Mouse (Mus musculus) cerebellum, adult 8-10 months (tissue): Measurements from ENCODE around the gene Nlrc5.
A peak's percentile ranks its signal among the peaks of the same experiment; 100 is the strongest.
"Not testable (repeated sequence)": the region's sequence is repeated elsewhere in the genome, so short reads cannot be mapped to it uniquely, and the experiment has no call there.

Experiments used
- DNase-seq: peaks from one replicate; pipeline ENCODE4 v3.0.0; 2022

Gene Nlrc5

DNA sequence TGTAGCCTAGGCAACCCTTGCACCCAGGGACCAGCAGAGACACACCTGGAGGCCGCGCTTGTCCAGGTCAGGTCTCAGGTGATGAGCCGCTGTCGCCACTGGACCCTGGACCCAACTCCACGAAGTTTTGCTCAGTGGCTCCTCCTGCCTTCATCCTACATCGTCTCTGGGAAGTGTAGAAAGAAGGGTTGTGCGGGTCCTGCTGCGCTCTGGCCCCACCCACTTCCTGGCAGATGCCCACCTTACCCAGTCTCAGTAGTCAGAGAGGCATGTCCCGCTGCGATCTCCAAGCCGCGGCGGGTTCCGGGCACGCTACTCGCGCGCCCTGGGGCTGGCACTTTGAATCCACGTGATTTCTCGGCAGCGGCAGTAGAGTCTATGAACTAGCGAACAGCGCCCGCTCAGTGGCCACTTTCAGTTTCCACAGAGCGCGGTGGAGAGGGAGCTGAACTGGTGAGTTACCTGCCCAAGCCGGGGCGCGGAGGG, at the start of gene Nlrc5:
TSS of gene Nlrc5 (plus strand) at position 376 of the 486 bp plus-strand sequence.
- DNase-seq = peak; percentile 1

DNA sequence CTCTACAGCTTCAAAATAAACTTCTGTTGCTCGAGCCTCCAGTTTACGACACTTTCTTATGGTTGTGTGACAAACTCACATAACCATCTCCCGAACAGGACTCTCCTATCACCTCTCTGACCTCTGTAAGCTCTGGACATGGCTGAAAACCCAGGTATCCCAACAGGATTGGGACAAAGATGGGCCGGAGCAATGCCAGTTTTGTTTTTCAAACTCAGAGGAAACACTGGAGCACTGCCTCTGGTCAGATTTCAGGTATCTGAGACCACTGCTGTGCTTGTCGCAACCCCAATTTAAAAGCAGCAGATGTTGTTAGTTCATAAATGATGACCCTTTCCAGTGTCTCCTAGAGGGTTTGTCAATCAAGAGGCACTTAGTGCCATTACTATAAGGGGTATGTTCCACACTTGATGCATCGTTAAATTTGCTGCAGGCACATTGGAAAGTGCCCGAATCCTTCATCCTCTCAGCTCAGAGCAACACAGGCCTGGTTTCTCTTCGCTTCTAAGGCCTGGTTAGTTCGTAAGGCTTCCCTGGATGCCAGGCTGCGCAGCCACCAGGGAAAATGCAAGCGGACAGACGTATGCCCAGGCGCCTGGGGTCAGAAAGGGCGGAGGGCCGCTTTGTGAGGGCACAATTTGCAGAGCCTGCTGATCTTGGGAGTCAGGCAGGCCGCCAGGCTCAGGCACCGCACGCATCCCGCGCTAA, 48.5 kb upstream of the Nlrc5 start:
- no peak for DNase-seq

- DNase-seq = peak; percentile 98
Observed at GRCm38 (mm10) chr8:94386214-94387026, 47.7 kb upstream of the Nlrc5 start, which contains the start of gene Herpud1. Herpud1 (plus strand) TSS chr8:94386438.

- DNase-seq = peak; percentile 65
Observed at GRCm38 (mm10) chr8:94387027-94387684, 47.0 kb upstream of the Nlrc5 start.

- peak; percentile 10 for DNase-seq
Observed at GRCm38 (mm10) chr8:94387785-94388184, 46.4 kb upstream of the Nlrc5 start.

GRCm38 (mm10) chr8:94389531-94389930, 44.6 kb upstream of the Nlrc5 start:
- no peak for DNase-seq

- no peak for DNase-seq
Observed at GRCm38 (mm10) chr8:94390429-94390828, 43.7 kb upstream of the Nlrc5 start.

GRCm38 (mm10) chr8:94390910-94391309, 43.2 kb upstream of the Nlrc5 start:
- DNase-seq = no peak

DNA sequence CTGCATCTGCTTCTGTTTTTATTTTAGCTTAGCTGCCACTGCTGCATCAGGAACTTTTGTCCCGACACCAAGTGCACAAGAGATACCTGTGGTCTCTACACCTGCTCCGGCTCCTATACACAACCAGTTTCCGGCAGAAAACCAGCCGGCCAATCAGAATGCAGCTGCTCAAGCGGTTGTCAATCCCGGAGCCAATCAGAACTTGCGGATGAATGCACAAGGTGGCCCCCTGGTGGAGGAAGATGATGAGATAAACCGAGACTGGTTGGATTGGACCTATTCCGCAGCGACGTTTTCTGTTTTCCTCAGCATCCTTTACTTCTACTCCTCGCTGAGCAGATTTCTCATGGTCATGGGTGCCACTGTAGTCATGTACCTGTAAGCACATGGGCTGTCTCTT, 42.0 kb upstream of the Nlrc5 start:
- peak; percentile 17 for DNase-seq

DNA sequence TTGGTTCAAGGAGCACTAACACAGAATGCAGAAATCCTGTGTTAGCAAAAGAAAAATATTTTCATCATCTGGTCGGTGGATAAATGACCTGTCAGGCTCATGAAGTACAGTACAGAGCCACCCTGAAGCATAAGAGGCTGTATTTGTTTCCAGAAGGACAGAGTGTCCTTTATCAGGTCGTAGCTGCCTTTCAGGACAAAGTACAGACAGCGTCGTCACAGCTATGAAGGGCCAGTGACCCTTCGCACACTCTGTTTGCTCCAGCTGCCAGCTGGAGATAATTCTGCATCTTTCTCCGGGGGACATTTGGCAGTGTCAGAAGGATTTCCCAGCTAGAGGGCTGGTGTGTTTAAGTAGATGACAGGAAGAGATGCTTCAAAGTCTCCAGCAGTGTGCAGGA, 41.5 kb upstream of the Nlrc5 start:
- DNase-seq = no peak

- DNase-seq = no peak
Observed at GRCm38 (mm10) chr8:94395851-94396540, 38.2 kb upstream of the Nlrc5 start.

DNA sequence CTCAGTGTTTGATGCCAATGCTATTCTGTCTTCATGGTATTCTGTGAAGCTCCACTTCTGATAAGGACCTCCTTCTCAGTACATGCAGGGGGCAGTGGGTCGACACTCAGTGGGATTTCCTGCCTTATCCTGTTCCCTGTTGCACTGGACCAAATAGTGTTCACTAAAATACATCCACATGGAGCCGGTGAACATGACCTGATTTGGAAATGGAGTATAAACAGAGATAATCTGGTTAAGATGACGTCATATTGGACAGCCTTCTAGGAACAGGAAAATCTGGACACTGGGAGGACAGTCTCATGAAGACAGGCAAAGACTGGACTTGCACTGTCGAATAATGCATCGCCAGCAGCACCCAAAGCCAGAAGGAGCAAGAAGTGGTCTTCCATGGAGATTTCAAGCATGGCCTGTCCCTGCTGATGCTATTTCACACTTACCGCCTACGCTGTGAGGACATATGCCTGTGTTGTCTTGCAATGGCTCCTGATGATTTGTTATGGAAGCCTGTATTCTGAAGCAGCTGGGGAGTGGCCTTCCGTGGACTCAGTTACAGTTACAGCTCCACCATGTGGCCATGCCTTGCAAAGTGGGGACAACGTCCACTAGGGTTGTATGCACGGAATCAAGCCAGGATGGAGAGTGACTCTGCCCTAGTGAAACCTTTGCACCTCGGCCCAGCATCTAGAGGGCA, 37.0 kb upstream of the Nlrc5 start:
- peak; percentile 19 for DNase-seq

DNA sequence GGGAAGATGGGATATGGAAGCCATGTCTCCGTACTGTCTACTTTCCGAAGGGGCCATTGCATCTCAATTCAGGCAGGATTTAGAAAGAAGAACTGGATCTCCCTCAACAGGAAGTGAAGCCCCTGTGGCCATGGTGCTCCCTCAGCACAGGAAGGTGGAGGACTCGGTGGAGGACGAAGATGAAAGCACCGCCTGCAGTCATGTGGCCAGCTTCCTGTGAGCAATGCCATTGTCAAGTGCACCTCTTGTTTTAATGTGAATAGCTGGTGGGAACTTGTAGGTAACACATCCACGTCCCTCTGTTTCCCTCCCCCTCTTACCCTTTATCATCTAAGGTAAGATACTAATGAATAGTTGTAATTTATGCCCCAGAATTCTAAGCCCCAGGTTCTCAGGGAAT, 35.6 kb upstream of the Nlrc5 start:
- DNase-seq = no peak

GRCm38 (mm10) chr8:94399361-94399953, 34.7 kb upstream of the Nlrc5 start:
- no peak for DNase-seq

DNA sequence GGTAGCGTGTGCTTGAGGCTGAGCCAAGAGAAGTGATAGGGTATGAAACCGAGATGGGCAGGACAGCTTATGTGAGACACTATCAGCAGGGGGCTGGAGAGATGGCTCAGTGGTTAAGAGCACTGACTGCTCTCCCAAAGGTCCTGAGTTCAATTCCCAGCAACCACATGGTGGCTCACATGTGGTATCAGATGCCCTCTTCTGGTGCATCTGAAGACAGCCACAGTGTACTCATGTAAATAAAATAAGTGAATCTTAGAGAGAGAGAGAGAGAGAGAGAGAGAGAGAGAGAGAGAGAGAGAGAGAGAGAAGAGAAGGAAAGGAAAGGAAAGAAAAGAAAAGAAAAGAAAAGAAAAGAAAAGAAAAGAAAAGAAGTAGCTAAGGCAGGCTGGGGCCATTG, 34.2 kb upstream of the Nlrc5 start:
- not testable (repeated sequence) for DNase-seq

DNA sequence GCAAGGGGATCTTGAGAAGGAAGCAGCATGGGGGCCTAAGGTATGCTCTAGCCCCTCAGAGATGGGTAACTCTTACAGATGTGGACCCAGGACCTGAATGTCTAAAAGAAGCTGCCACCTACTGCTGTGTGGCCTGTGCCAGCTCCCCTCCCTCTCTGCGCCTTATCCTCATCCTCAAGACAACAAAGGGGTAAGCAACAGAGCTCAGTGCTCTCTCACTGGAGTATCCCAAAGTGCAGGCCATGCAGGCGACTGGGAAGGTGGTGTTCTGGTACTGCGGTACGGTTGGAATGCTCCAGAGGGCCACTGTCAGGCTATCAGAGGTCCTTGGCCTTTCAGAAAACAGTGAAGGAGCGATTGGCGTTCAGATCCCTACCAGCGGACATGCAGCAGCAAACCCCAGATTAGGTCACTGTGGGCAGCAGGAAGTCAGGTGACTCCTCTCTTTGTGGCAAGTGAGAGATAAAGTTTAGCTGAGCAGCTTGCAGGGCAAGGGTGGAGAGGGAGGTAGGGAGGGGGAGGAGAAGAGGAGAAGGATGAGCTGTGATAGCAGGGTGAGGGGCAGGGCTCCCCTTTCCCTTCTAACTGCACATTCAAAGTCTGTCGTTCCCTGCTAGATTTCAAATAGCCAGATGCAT, 25.6 kb upstream of the Nlrc5 start:
- no peak for DNase-seq

GRCm38 (mm10) chr8:94409523-94409922, 24.6 kb upstream of the Nlrc5 start:
- DNase-seq = no peak

GRCm38 (mm10) chr8:94412518-94412917, 21.6 kb upstream of the Nlrc5 start:
- no peak for DNase-seq

GRCm38 (mm10) chr8:94413509-94413908, 20.6 kb upstream of the Nlrc5 start:
- DNase-seq = no peak

DNA sequence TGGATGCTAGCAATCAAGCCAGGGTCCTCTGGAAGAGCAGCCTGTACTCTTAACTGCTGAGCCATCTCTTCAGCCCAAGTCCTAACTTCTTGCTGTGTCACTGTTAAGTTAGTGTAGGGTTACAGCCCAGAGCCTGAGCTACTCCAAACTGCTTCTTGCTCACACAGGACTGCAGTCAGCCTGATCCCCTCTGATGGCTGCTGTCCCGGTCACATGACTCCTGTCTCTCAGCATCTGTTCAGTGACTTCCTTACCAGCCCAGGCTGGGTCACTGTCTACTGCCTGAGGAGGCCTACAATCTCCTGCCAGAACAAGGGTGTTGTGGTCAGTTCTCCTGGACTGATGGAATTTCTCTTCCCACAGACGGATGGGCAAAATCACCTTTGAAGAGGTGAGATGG, 18.9 kb upstream of the Nlrc5 start:
- DNase-seq = no peak

DNA sequence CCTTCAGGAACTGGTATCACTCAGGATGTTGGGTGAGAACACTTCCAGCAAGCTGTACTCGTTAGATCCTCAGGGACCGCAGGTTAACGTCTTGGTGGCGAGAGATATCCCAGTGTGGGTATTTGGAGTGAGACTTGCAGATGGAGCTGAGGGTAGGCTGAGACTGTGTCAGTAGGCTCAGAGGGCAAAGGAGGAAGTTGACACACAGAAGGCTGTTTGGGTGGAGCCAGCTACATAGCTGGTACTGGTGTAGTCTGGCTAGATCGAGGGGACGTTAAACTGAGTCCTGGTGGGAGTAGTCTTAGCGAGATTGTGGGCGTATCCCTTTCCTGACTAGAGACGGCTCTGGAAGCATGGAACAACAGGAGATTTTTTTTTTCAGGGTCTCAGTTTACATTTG, 16.1 kb upstream of the Nlrc5 start:
- no peak for DNase-seq
